Mouse (Mus musculus) brain, embryonic 14.5 days (tissue): Measurements from ENCODE around the gene Tac4.

Experiments
- CTCF ChIP-seq: fragments of 200-500 bp; IDR thresholded peaks from 2 replicates; pipeline ENCODE4 v1.5.1; 2012; ENCODE audit warnings: inconsistent platforms, mild to moderate bottlenecking, moderate library complexity, borderline replicate concordance; ENCODE audit not compliant: insufficient read depth, insufficient read length; ENCODE audit errors: extremely low read depth
- POLR2A ChIP-seq: fragments of 200-500 bp; IDR thresholded peaks from 2 replicates; pipeline ENCODE4 v1.6.1; 2012; ENCODE audit warnings: mild to moderate bottlenecking, inconsistent platforms, borderline replicate concordance; ENCODE audit not compliant: poor library complexity, insufficient read depth, insufficient read length, severe bottlenecking; ENCODE audit errors: extremely low read depth

- no peak for TF ChIP-seq CTCF
- TF ChIP-seq POLR2A: no peak
Measured at GRCm38 (mm10) chr11:95238477-95238876, 22.9 kb upstream of the Tac4 start.
